Mouse (Mus musculus) forebrain, embryonic 12.5 days (tissue): ENCODE results near the gene Slc5a11. TPM values are rescaled to one million over a fixed set of nuclear protein-coding genes. Genes with fewer than 3 reads are reported as not detected.

Experiments
- ATAC-seq: fragments of 200-750 bp; cut with Nextera tagmentation; 2 replicates; pipeline ENCODE4 v1.8.0; 2017; ENCODE audit warnings: moderate TSS enrichment; ENCODE audit not compliant: low FRiP score
- H3K27ac ChIP-seq: fragments of 300-500 bp; sonication (generic); 2 replicates; pipeline ENCODE4 v1.5.1; 2016; ENCODE audit warnings: mild to moderate bottlenecking
- H3K27me3 ChIP-seq: fragments of 300-500 bp; sonication (generic); 2 replicates; pipeline ENCODE4 v1.6.1; 2016; ENCODE audit warnings: mild to moderate bottlenecking
- H3K36me3 ChIP-seq: fragments of 300-500 bp; sonication (generic); replicated peaks from 2 replicates; pipeline ENCODE4 v1.6.1; 2016; ENCODE audit warnings: mild to moderate bottlenecking
- H3K4me1 ChIP-seq: fragments of 300-500 bp; sonication (generic); 2 replicates; pipeline ENCODE4 v1.6.1; 2016
- H3K4me2 ChIP-seq: fragments of 300-500 bp; sonication (generic); 2 replicates; pipeline ENCODE4 v1.6.1; 2016; ENCODE audit warnings: mild to moderate bottlenecking, moderate library complexity
- H3K4me3 ChIP-seq: fragments of 300-500 bp; sonication (generic); replicated peaks from 2 replicates; pipeline ENCODE4 v1.5.1; 2016; ENCODE audit warnings: mild to moderate bottlenecking
- H3K9ac ChIP-seq: fragments of 300-500 bp; sonication (generic); 2 replicates; pipeline ENCODE4 v1.6.1; 2016; ENCODE audit warnings: mild to moderate bottlenecking
- H3K9me3 ChIP-seq: fragments of 300-500 bp; sonication (generic); 2 replicates; pipeline ENCODE4 v1.6.1; 2016
- WGBS: fragments of 180-500 bp; shearing (Covaris S2); methylation state at CpG from one replicate; pipeline ENCODE4 v1.1.7; 2016; 5-methylcytosine and 5-hydroxymethylcytosine counted together
- polyA plus RNA-seq: library from polyadenylated mRNA; unstranded; fragments of >200 nt; fragmentation: Nextera tagmentation; extraction: Ambion mirVana; gene quantifications from 2 replicates; pipeline ENCODE4 v1.2.1, GENCODE M21; 2016

Gene Slc5a11
- polyA plus RNA-seq, 1 experiment from 2014 or later: 0.11 TPM

GRCm38 (mm10) chr7:123293898-123294297 is 79.3 kb downstream of the Slc5a11 start:
- Histone ChIP-seq H3K4me3 (no peak overlapping the region), H3K9ac (no peak overlapping the region), H3K27me3 (no peaks in the 10 kb centered on the region), H3K9me3 (no peaks in the 10 kb centered on the region), H3K4me2 (no peak overlapping the region), H3K27ac (no peak overlapping the region), H3K4me1 (no peaks in the 10 kb centered on the region), H3K36me3 (peaks cover 87% of the 10 kb centered on the region)
- WGBS: 93% methylated on average over 7 of the region's 7 CpGs
- ATAC-seq: no peak

- H3K4me3 ChIP-seq: no peak overlapping the region
- WGBS: 85% methylated on average over 7 of the region's 7 CpGs
- peaks cover 88% of the 10 kb centered on the region for H3K36me3 ChIP-seq
- no peaks in the 10 kb centered on the region for H3K9me3 ChIP-seq
- no peak overlapping the region for H3K4me2 ChIP-seq
- H3K4me1 ChIP-seq: no peaks in the 10 kb centered on the region
- no peak overlapping the region for H3K27ac ChIP-seq
- ATAC-seq: no peak
- H3K27me3 ChIP-seq: no peaks in the 10 kb centered on the region
- no peak overlapping the region for H3K9ac ChIP-seq
Observed at GRCm38 (mm10) chr7:123295423-123295822, 80.8 kb downstream of the Slc5a11 start.

DNA sequence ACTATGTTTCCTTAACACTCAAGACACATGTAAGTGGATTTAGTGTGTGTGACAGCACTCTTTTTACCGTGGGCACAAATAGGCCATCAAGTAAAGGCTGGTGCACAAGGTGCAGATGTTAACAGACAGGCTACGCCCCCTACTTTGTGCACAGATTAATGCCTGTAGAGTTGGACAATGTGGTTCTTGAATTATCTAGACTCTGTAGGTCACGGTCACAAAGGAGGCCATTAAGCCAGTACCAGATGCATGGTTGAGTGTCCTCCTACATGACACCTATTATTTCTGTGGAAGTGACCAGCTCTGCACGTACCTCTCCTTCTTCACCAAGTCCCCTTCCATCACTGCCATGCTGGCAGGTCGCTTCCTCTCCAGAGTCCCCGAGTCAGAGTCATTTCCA is 81.5 kb downstream of the Slc5a11 start:
- Histone ChIP-seq H3K4me3 (no peak overlapping the region), H3K9ac (no peak overlapping the region), H3K4me1 (no peaks in the 10 kb centered on the region), H3K9me3 (no peaks in the 10 kb centered on the region), H3K36me3 (peaks cover 84% of the 10 kb centered on the region), H3K27ac (no peak overlapping the region), H3K27me3 (no peaks in the 10 kb centered on the region), H3K4me2 (no peak overlapping the region)
- ATAC-seq: no peak
- WGBS: 76% methylated on average over 6 of the region's 6 CpGs

DNA sequence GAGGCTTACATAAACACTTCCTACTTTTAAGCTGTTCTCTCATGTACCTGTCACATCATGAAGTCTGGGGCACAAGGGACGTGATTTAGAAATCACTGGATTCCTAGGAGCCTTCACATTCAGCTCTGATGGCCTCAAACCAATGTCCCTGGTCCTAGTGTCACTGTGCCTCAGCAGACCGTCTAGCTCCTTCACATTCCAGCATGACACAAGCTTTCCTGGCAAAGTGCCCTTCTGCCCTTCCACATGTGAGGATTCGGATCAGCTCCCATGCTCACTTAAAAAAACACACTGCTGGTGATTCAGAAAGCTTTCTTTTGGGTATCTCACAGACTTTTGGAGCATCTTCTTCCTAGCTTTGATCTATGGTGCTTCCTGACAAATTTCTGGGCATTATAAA is 83.6 kb downstream of the Slc5a11 start:
- Histone ChIP-seq H3K9ac (no peak overlapping the region), H3K27me3 (no peaks in the 10 kb centered on the region), H3K27ac (no peak overlapping the region), H3K9me3 (no peaks in the 10 kb centered on the region), H3K4me2 (no peak overlapping the region), H3K36me3 (peaks cover 71% of the 10 kb centered on the region), H3K4me3 (no peak overlapping the region), H3K4me1 (no peaks in the 10 kb centered on the region)
- ATAC-seq: no peak
- WGBS: 75% methylated on average over 3 of the region's 3 CpGs

DNA sequence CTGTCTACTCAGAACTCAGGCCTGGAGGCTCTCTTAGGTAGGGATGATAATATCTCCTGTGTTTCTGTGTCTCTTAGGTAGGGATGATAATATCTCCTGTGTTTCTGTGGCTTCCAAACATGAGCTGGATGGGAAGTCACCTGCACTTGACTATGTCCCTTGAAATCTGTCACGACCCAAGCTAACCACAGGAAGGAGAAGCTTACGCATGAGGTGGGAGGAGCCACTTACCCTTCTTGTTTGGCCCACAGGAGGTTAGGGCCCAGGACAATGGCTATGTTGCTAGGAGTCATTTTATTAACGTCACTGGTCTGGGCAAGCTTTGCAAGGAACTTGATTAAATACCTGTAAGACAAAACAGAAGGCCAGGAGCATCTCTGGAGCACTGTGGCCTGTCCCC is 85.7 kb downstream of the Slc5a11 start:
- Histone ChIP-seq H3K27me3 (no peaks in the 10 kb centered on the region), H3K9ac (no peak overlapping the region), H3K4me2 (no peak overlapping the region), H3K4me1 (no peaks in the 10 kb centered on the region), H3K4me3 (no peak overlapping the region), H3K9me3 (no peaks in the 10 kb centered on the region), H3K36me3 (peaks cover 67% of the 10 kb centered on the region), H3K27ac (no peak overlapping the region)
- ATAC-seq: no peak
- WGBS: 85% methylated on average over 3 of the region's 3 CpGs

- Histone ChIP-seq H3K4me2 (no peak overlapping the region), H3K9ac (no peak overlapping the region), H3K9me3 (no peaks in the 10 kb centered on the region), H3K4me1 (no peaks in the 10 kb centered on the region), H3K27me3 (no peaks in the 10 kb centered on the region), H3K27ac (no peak overlapping the region), H3K4me3 (no peak overlapping the region), H3K36me3 (peaks cover 57% of the 10 kb centered on the region)
- no peak for ATAC-seq
- 83% methylated on average over 2 of the region's 2 CpGs for WGBS
Observed at GRCm38 (mm10) chr7:123305397-123305796, 90.8 kb downstream of the Slc5a11 start.

- no peak for ATAC-seq
- H3K36me3 ChIP-seq: peaks cover 68% of the 10 kb centered on the region
- no peaks in the 10 kb centered on the region for H3K27me3 ChIP-seq
- H3K4me1 ChIP-seq: no peaks in the 10 kb centered on the region
- H3K4me2 ChIP-seq: no peak overlapping the region
- 95% methylated on average over 8 of the region's 8 CpGs for WGBS
- H3K9ac ChIP-seq: no peak overlapping the region
- no peak overlapping the region for H3K27ac ChIP-seq
- no peak overlapping the region for H3K4me3 ChIP-seq
- no peaks in the 10 kb centered on the region for H3K9me3 ChIP-seq
Observed at GRCm38 (mm10) chr7:123307236-123307635, 92.7 kb downstream of the Slc5a11 start.

DNA sequence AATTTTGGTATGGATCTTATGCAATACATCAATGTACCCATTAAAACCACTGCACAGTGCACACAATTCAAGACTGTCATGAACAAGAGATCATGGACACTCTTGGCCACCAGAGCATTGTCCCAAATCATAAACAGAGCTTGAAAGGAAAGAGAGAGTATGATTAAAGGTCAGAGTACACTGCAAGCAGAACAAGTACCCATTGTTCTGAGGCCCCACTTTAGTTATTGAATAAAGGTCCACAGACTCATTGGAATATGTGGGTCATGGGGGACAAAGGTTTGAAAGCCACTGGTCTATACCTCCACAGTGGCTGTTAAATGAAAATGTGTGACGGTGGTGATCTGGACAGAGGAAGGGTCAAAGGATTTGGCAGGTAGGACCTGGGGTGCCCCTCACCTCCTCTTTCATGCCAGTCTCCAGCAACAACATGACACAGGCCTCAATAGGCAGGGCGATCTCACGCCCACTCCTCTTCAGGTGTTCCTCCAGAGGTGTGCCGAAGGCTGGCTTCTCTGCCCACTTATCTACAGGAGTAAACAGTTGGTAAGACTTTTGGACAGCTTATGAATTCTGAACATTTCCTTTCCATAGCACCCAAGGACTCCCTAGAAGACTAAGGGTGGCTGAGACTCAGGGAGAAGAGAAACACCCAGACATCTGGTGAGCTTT is 93.4 kb downstream of the Slc5a11 start:
- 87% methylated on average over 4 of the region's 4 CpGs for WGBS
- no peaks in the 10 kb centered on the region for H3K9me3 ChIP-seq
- no peak overlapping the region for H3K4me2 ChIP-seq
- no peak overlapping the region for H3K9ac ChIP-seq
- no peaks in the 10 kb centered on the region for H3K4me1 ChIP-seq
- H3K27ac ChIP-seq: no peak overlapping the region
- no peak for ATAC-seq
- peaks cover 75% of the 10 kb centered on the region for H3K36me3 ChIP-seq
- no peaks in the 10 kb centered on the region for H3K27me3 ChIP-seq
- H3K4me3 ChIP-seq: no peak overlapping the region

DNA sequence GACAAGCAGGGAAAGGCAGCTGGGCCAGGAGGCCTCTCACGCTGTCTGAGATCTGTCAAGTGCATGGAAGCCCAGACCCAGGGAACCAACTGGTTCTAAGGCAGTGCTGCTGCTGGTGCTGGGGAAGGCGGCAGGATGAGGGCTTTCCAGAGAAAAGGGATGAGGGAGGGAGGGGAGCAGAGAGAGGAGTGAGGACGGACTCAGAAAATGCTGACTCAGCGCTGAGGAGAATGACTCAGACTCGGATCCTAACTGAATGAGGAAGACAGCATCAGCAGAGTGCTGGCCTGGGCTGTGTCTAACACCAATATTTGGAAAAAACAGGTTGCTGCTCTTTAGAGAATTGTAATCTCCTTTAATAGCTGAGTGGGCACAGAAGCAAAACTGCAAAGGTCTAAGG is 97.3 kb downstream of the Slc5a11 start:
- Histone ChIP-seq H3K9me3 (no peaks in the 10 kb centered on the region), H3K27me3 (no peaks in the 10 kb centered on the region), H3K36me3 (peaks cover 70% of the 10 kb centered on the region), H3K4me2 (no peak overlapping the region), H3K9ac (no peak overlapping the region), H3K27ac (no peak overlapping the region), H3K4me3 (no peak overlapping the region), H3K4me1 (no peaks in the 10 kb centered on the region)
- WGBS: 66% methylated on average over 5 of the region's 5 CpGs
- ATAC-seq: no peak

DNA sequence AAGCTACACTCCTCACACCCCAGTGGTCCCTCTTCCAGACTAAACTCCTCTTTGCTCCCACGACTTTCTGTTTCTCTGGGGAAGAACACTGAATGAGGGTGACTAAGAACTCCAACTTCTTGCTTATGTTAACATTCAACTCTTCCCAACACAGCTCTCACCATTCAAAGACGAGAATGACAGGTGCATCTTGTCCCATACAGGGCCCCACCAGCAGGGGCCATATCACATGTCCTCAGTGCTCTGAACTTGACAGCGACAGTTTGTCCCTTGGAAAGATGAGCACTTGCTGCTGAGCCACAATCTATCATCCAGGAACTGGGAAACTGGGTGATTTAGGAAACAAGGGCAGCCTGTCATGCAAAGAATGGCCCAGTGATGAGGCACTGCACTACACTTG is 98.2 kb downstream of the Slc5a11 start:
- no peak overlapping the region for H3K9ac ChIP-seq
- H3K36me3 ChIP-seq: peaks cover 69% of the 10 kb centered on the region
- H3K27me3 ChIP-seq: no peaks in the 10 kb centered on the region
- H3K4me2 ChIP-seq: no peak overlapping the region
- no peaks in the 10 kb centered on the region for H3K4me1 ChIP-seq
- WGBS: 84% methylated on average over 3 of the region's 3 CpGs
- no peak overlapping the region for H3K27ac ChIP-seq
- no peak overlapping the region for H3K4me3 ChIP-seq
- H3K9me3 ChIP-seq: no peaks in the 10 kb centered on the region
- ATAC-seq: no peak

GRCm38 (mm10) chr7:123322452-123323121 is 108.0 kb downstream of the Slc5a11 start:
- Histone ChIP-seq H3K4me1 (0 out of 2 replicates have a peak, but pooled peaks cover 2% of the 10 kb centered on the region), H3K27me3 (no peaks in the 10 kb centered on the region), H3K36me3 (peaks cover 69% of the 10 kb centered on the region), H3K9ac (no peak overlapping the region), H3K9me3 (no peaks in the 10 kb centered on the region), H3K4me2 (no peak overlapping the region), H3K4me3 (no peak overlapping the region), H3K27ac (no peak overlapping the region)
- ATAC-seq: no peak
- 90% methylated on average over 13 of the region's 13 CpGs for WGBS
